Mouse (Mus musculus) lung, postnatal 0 days (tissue): Measurements from ENCODE around the gene Slc22a22.

Experiments
- CTCF ChIP-seq: IDR thresholded peaks from 2 replicates; pipeline ENCODE4 v1.5.1; 2016; ENCODE audit warnings: antibody characterized with exemption, mild to moderate bottlenecking
- EP300 ChIP-seq: IDR thresholded peaks from 2 replicates; pipeline ENCODE4 v1.6.1; 2016; ENCODE audit warnings: antibody characterized with exemption, mild to moderate bottlenecking, control low read depth

- TF ChIP-seq CTCF (no peak), EP300 (no peak)
Measured at GRCm38 (mm10) chr15:57461284-57461683, 16.1 kb downstream of the Slc22a22 start.
